Mouse (Mus musculus) lung, adult 2 months (tissue): Measurements from ENCODE around the gene Wfdc6b.

Experiments used
- CTCF ChIP-seq: fragments of 200-500 bp; IDR thresholded peaks from 2 replicates; pipeline ENCODE4 v1.5.1; 2011; ENCODE audit warnings: mild to moderate bottlenecking, low read length, control low read depth; ENCODE audit not compliant: insufficient read depth
- POLR2A ChIP-seq: fragments of 200-500 bp; IDR thresholded peaks from 2 replicates; pipeline ENCODE4 v1.6.1; 2011; ENCODE audit warnings: low read depth, mild to moderate bottlenecking, control low read depth, low read length, borderline replicate concordance; ENCODE audit errors: extremely low read depth

- TF ChIP-seq CTCF (no peak), POLR2A (no peak)
Measured at GRCm38 (mm10) chr2:164615386-164615785, 2.1 kb downstream of the Wfdc6b start.
